In genomic region chr10:3572723-3573649, GRCm38 (mm10) we compare ENCODE assay signal across 9 mouse cellular contexts. TPM values are rescaled to one million over a fixed set of nuclear protein-coding genes. Genes with fewer than 3 reads are reported as not detected.
DNase-seq lines count a peak whose midpoint lies in the region; ATAC-seq lines count a peak whose summit lies in the region.
"Had no signal": no experiment of that assay in that cellular context is flagged by ENCODE, and none has a peak within 500 bp of the region (broad histone marks: within the 10 kb centered on the region; RNA-seq: fewer than 3 reads in every experiment).

No protein-coding gene starts in this region.

- H3K4me3 ChIP-seq in heart, embryonic 11.5 days (ENCODE audit: low read depth, low read length), result no peak overlapping the region
- no peak overlapping the region for H3K4me3 ChIP-seq in lung, embryonic 15.5 days
- H3K4me3 ChIP-seq: megakaryocyte, embryonic 14.5 days had no signal

- H3K36me3 ChIP-seq in heart, embryonic 11.5 days (ENCODE audit: control insufficient read depth, insufficient read depth, low read length), result no peaks in the 10 kb centered on the region
- no peaks in the 10 kb centered on the region for H3K36me3 ChIP-seq in lung, embryonic 15.5 days

- DNase-seq in ovary, adult 18-20 months (ENCODE audit: low spot score), result peak; percentile 12
- DNase-seq in ovary, postnatal 10 days (ENCODE audit: low spot score), result no peak
- DNase-seq in embryo, embryonic 11.5 days (ENCODE audit: low read depth, low spot score), result peak; percentile 20
- DNase-seq in kidney, postnatal 10 days, result peak; percentile 74
- peak; percentile 3 for DNase-seq in retina, adult 2 months (ENCODE audit: low read depth, low spot score)
- no peak for DNase-seq in cerebellum, postnatal 4 days (ENCODE audit: low spot score in 2 of 2)

- H3K27ac ChIP-seq in heart, embryonic 11.5 days (ENCODE audit: low read depth, low read length), result no peak overlapping the region
- no peak overlapping the region for H3K27ac ChIP-seq in lung, embryonic 15.5 days

- peak; percentile 46; the same call in 1 of the 2 replicates for ATAC-seq in heart, embryonic 11.5 days (replicated peaks; ENCODE audit: insufficient number of reproducible peaks, low FRiP score, low TSS enrichment)
- ATAC-seq in lung, embryonic 15.5 days (ENCODE audit: borderline replicate concordance, extremely low read depth, low FRiP score, low TSS enrichment), result peak; percentile 87

- 64% methylated on average over 10 of the region's 10 CpGs for WGBS in heart, embryonic 11.5 days (ENCODE audit: insufficient replicate concordance)
- WGBS in lung, embryonic 15.5 days, result 51% methylated on average over 10 of the region's 10 CpGs

- H3K27me3 ChIP-seq in heart, embryonic 11.5 days (ENCODE audit: control insufficient read depth, insufficient read depth, low read length), result no peaks in the 10 kb centered on the region
- H3K27me3 ChIP-seq in lung, embryonic 15.5 days, result no peaks in the 10 kb centered on the region
- H3K27me3 ChIP-seq: megakaryocyte, embryonic 14.5 days had no signal

- no peaks in the 10 kb centered on the region for H3K4me1 ChIP-seq in heart, embryonic 11.5 days (ENCODE audit: control insufficient read depth, insufficient read depth, low read length)
- H3K4me1 ChIP-seq in lung, embryonic 15.5 days, result no peaks in the 10 kb centered on the region
- H3K4me1 ChIP-seq: megakaryocyte, embryonic 14.5 days had no signal

- no peak overlapping the region for H3K9ac ChIP-seq in heart, embryonic 11.5 days (ENCODE audit: low read depth, low read length)
- no peak overlapping the region for H3K9ac ChIP-seq in lung, embryonic 15.5 days

- no peaks in the 10 kb centered on the region for H3K9me3 ChIP-seq in heart, embryonic 11.5 days (replicated peaks; ENCODE audit: control insufficient read depth, low read length)
- no peaks in the 10 kb centered on the region for H3K9me3 ChIP-seq in lung, embryonic 15.5 days

- no peak overlapping the region for H3K4me2 ChIP-seq in heart, embryonic 11.5 days
- H3K4me2 ChIP-seq in lung, embryonic 15.5 days, result no peak overlapping the region

RNA-seq across cellular contexts. Expression of gene Iyd, which starts 32.9 kb away (rescaled TPM):
- polyA plus RNA-seq in heart, embryonic 11.5 days (2014; fragmentation: Nextera tagmentation; extraction: Ambion mirVana), result 0.52 TPM in 1 of 2 replicates, not detected in the other
- 1.7 and 2.2 TPM in 2 replicates for polyA plus RNA-seq in lung, embryonic 15.5 days (2015; fragmentation: Nextera tagmentation; extraction: Ambion mirVana)

Comparison
In these comparisons a context has a peak if more than half of its experiments do, and no peak if none do; other contexts are left out.
1. DNase-seq: peak in ovary, adult 18-20 months (single experiment), embryo, embryonic 11.5 days (single experiment), kidney, postnatal 10 days (single experiment) and retina, adult 2 months (single experiment); none in ovary, postnatal 10 days (single experiment) and cerebellum, postnatal 4 days (0 of 2).